Mouse (Mus musculus) lung, postnatal 0 days (tissue): Measurements from ENCODE around the gene Slc43a3.

Experiments
- CTCF ChIP-seq: IDR thresholded peaks from 2 replicates; pipeline ENCODE4 v1.5.1; 2016; ENCODE audit warnings: antibody characterized with exemption, mild to moderate bottlenecking
- EP300 ChIP-seq: IDR thresholded peaks from 2 replicates; pipeline ENCODE4 v1.6.1; 2016; ENCODE audit warnings: antibody characterized with exemption, mild to moderate bottlenecking, control low read depth

DNA sequence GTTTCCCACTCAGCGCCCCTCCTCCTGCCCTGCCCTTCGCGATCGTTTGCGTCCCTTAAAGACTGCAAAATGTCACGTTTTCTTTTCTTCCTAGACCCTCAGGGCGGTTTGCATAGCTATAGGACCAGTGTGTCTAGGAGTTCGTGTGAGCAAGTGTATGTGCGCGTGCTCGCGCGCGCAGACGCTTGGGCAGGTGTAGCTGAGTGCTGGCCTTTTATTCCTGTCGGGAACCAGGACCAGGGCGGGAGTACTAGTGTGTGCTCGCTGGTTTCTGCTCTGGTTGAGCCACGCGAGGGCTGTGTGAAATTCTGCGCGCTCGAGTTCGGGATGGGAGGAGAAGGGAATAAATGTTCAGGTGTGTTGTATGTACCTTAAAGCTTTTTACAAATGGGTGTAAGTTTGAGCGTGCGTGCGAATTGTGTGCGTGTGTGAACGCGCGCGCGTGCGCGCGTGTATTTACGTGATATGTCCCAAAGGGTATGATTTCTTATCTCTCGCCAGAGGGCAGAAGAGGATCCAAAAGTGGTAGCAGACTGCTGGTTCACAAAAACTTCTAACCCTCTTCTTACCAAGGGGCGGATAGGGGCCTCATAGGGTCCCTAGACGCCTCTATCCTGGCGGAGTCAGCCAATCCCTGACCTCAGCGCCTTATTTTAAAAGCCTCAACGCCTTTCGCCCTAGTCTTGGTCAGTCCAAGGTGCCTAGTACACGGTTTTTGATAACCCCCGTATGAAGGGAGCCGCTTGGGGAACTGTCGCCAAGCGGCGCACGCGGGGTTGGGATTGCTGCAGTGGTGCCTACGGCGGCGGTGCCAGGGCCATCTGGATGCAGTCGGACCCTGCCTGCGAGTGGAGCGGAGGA is 48.7 kb upstream of the Slc43a3 start:
- TF ChIP-seq CTCF: peak; percentile 45; the same call in 1 of the 2 replicates
- no peak for TF ChIP-seq EP300
